Mouse (Mus musculus): Measurements from ENCODE around the gene Gm17606.
A peak's percentile ranks its signal among the peaks of the same experiment; 100 is the strongest.

Gm17606 gene

GRCm38 (mm10) chr14:54664477-54665222 is 23.9 kb downstream of the Gm17606 start:
- no peak for DNase-seq (ENCODE audit: low spot score)

GRCm38 (mm10) chr14:54669381-54669780 is 28.6 kb downstream of the Gm17606 start:
- DNase-seq (ENCODE audit: low spot score) = peak; percentile 54

DNA sequence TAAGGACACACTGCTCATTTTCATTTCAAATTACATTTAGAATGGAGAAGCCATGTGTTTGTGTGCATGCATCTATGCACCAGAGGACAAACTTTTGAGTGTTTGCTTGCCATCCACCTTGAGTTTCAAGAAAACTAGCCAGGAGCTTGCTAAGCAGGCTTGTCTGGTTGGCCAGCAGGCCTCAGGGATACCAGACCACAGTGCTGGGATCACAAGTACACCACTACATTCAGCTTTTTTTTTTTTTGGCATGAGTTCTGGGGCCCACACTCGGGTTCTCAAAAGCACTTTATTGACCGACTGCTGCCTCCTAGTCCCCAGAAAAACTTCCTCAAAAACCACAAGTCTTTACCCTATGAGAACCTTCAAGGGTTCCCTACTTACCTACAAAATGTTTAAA is 33.6 kb downstream of the Gm17606 start:
- DNase-seq (ENCODE audit: low spot score) = no peak

DNA sequence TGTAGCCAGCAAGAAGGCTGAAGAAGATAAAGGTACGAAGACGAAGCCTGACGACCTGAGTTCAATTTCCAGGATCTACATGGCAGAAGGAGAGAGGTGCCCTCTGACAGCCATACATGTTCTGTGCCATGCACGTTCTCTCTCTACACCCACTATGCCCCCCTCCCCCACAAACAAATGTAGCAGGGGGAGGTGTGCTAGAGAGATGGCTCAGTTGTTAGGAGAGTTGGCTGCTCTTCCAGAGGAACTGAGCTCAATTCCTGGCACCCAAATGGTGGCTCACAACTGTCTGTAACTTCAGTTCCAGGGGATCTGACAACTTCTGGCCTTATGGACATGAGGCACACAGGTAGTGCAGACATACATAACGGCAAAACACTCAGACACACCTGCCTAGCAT is 35.5 kb downstream of the Gm17606 start:
- no peak for DNase-seq (ENCODE audit: low spot score)

DNA sequence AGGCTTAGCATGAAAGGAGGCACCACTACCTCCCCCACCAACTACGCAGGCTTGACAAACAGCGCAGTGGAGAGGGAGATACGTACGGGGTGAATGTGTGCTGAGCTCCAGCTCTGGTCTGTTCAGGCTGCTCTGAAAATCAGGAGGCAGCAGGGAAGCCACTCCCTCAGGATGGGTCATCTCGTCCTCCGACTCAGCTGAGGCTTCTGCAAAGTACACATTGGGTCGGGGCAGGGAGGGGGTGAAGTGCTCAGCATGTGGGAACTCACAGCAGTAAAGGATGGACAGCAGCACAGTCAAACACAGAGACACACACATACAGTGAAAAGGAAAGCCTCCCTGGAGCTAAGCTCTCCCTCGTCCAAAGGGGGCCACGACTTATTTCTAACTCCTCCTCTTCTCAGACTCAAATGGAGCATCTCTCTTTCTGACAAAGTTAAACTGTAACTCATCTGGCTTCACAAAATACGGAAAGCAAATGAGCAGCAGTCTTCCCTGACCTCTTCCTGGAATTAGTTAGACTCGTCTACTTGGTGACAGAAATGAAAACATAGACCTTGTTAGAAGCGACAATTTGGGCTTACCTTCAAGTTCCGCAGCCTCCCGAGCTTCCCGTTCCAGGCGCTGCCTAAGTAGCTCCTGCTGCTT is 38.0 kb downstream of the Gm17606 start:
- no peak for DNase-seq (ENCODE audit: low spot score)

DNA sequence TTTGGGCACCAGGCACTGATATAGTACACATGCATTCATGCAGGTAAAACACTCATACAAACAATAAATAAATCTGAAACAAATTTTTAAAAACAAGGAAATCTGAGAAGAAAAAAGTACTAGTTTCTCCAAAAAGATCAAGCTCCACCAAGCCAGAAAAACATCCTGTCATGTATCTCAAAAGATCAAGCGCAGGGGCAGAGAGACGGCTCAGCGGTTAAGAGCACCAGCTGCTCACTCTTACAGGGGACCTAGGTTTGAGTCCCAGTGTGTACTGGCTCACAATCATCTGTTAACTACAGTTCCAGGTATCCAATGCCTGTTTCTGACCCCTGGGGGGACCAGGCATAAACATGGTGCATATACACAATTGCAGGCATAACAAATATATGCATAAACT is 41.6 kb downstream of the Gm17606 start:
- peak; percentile 53 for DNase-seq (ENCODE audit: low spot score)

- no peak for DNase-seq (ENCODE audit: low spot score)
Observed at GRCm38 (mm10) chr14:54685471-54685870, 44.7 kb downstream of the Gm17606 start.

- no peak for DNase-seq (ENCODE audit: low spot score)
Observed at GRCm38 (mm10) chr14:54686063-54686521, 45.3 kb downstream of the Gm17606 start, which contains the start of gene 1700123O20Rik. Gene 1700123O20Rik (plus strand): TSS chr14:54686216.

DNA sequence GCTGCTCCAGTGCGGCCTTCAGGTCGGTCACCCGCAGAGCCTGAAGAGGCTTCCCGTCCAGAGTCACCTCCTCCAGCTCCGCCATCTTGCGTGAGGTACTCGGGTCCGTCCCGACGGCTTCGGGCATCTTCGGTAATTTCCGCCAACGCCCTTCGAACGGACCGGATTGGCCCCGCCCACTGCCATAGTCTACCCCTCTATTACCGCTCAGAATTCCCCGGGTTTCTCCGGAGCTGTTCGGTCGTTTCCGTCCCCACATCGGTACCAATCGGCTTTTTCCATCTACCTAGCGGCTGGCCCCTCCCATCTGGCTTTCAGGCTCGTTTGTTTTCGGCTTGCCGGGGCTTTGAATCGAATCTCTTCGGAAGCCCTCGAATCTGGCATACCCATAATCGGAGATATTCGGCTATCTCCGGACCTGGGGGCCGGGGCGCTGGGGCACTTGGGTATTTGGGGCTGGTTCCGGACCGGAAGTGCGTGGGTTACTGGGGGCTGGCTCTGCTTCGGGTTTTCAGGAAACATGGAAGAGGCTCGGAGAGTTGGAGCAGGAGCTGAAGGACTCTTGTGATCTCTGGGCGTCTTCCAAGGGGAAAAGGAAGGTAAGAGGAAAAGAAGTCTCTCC is 45.9 kb downstream of the Gm17606 start, which contains the start of gene Acin1:
TSS of gene Acin1 (minus strand) at position 410 of the 622 bp plus-strand sequence.
- peak; percentile 100 for DNase-seq (ENCODE audit: low spot score)

DNA sequence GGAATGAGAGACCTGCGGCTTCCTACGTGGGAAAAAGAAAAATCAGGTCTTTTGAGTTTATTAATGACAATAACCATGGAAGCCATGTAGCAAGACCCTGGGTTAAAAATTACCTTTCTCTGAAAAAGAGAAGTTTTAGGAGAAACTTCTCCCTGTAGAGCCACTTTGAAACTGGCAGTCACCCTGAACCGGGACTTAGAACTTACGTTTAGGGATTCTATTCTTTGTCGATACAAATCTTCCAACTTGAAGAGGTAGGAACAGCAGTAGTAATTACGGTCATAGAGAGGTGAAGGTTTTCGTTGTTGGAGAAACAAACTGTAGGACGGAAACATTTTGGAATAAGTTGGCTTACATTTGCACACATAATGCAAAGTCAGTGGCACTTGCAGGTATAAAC is 46.5 kb downstream of the Gm17606 start:
- DNase-seq (ENCODE audit: low spot score) = no peak

- DNase-seq (ENCODE audit: low spot score) = no peak
Observed at GRCm38 (mm10) chr14:54695042-54695441, 54.3 kb downstream of the Gm17606 start.

DNA sequence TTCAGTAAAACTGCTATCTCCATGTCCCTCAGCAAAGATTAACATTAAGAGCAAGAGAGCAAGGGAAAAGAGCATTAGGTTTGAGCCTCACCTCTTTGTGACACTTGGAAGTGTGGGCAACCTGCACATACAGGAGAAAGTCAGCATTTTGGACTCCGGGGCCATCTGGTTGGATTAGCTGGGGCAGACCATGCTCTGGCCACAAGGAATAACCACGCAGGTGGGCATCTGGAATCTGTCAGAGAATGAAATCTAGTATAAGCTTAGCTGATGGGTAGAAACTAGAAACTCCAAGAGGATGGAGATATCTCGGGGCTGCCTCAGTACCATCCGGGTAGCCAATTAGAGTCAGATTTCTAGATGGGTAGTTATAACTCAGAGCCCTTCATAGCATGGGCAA is 56.0 kb downstream of the Gm17606 start:
- no peak for DNase-seq (ENCODE audit: low spot score)

All from T-cell, adult 2 months (primary cell).